Mouse (Mus musculus): ENCODE results near the gene Heg1. TPM values are rescaled to one million over a fixed set of nuclear protein-coding genes. Genes with fewer than 3 reads are reported as not detected.

Gene Heg1
- total and polyA plus RNA-seq, 3 experiments: 40.8 to 77.1 (median 67.2) TPM

GRCm38 (mm10) chr16:33675848-33676184 is 8.4 kb upstream of the Heg1 start:
- no peaks in the 10 kb centered on the region for H3K36me3 ChIP-seq (replicated peaks in 1 of 2; ENCODE audit: control insufficient read depth in 1 of 2, insufficient read depth in 1 of 2, low read length in 1 of 2)
- in situ Hi-C loops (cut with MboI; ENCODE audit: low pct_ligation_motif_present, low pct_unique_long_range_greater_than_20kb, low sequenced_read_pairs): no loop called here
- H3K4me3 ChIP-seq (replicated peaks in 1 of 3; ENCODE audit: low read depth in 2 of 3, low read length in 2 of 3, poor library complexity in 1 of 3): no peak overlapping the region
- no peak overlapping the region for H3K9ac ChIP-seq (ENCODE audit: insufficient read depth, low read depth)
- dilution Hi-C loops (cut with MboI; ENCODE audit: extremely low pct_ligation_motif_present, extremely low pct_unique_long_range_greater_than_20kb, low sequenced_read_pairs): no loop called here
- peaks cover 10% of the 10 kb centered on the region for H3K9me3 ChIP-seq (replicated peaks; ENCODE audit: low read length)
- H3K4me2 ChIP-seq (ENCODE audit: insufficient read depth, low read depth, poor library complexity, severe bottlenecking): no peak overlapping the region
- H3K4me1 ChIP-seq (ENCODE audit: control insufficient read depth in 1 of 2, insufficient read depth in 2 of 2): peaks cover 21 to 35% of the 10 kb centered on the region in 2 experiments
- TF ChIP-seq SMC3 (IDR thresholded peaks at IDR 0.05; ENCODE audit: low read depth, low read length): no peak
- H3K27me3 ChIP-seq (replicated peaks): no peaks in the 10 kb centered on the region
- DNase-seq (ENCODE audit: extremely low read depth): no peak
- H3K79me2 ChIP-seq (replicated peaks; ENCODE audit: control insufficient read depth, extremely low read depth, insufficient read depth, poor library complexity, severe bottlenecking): no peaks in the 10 kb centered on the region
- no peak overlapping the region for H3K27ac ChIP-seq (ENCODE audit: insufficient read depth, low read depth)

GRCm38 (mm10) chr16:33676347-33677312 is 7.5 kb upstream of the Heg1 start:
- no peak overlapping the region for H3K9ac ChIP-seq (ENCODE audit: insufficient read depth, low read depth)
- DNase-seq (ENCODE audit: extremely low read depth): no peak

DNA sequence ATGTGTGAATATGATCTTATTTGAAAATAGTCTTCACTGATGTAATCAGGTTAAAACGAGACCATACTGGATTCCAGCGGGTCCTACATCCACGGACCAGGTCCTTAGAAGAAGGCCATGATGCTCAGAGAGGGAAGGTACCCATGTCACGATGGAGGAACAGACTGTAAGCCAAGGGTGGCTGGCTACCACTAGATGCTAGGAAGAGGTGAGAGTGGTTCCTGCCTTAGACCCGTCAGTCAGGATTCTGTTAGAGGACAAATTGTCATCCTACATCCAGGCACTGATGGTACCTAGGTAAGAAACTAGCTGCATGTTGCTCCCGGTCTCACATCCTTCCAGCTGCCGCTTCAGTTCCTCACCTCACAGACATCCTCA is 6.9 kb upstream of the Heg1 start:
- H3K27me3 ChIP-seq (replicated peaks): no peaks in the 10 kb centered on the region
- dilution Hi-C loops (cut with MboI; ENCODE audit: extremely low pct_ligation_motif_present, extremely low pct_unique_long_range_greater_than_20kb, low sequenced_read_pairs): no loop called here
- H3K36me3 ChIP-seq (replicated peaks in 1 of 2; ENCODE audit: control insufficient read depth in 1 of 2, insufficient read depth in 1 of 2, low read length in 1 of 2): no peaks in the 10 kb centered on the region
- in situ Hi-C loops (cut with MboI; ENCODE audit: low pct_ligation_motif_present, low pct_unique_long_range_greater_than_20kb, low sequenced_read_pairs): no loop called here
- no peak overlapping the region for H3K9ac ChIP-seq (ENCODE audit: insufficient read depth, low read depth)
- DNase-seq (ENCODE audit: extremely low read depth): no peak
- no peak overlapping the region for H3K27ac ChIP-seq (ENCODE audit: insufficient read depth, low read depth)
- H3K4me1 ChIP-seq (ENCODE audit: control insufficient read depth in 1 of 2, insufficient read depth in 2 of 2): peaks cover 25 to 49% of the 10 kb centered on the region in 2 experiments
- no peaks in the 10 kb centered on the region for H3K79me2 ChIP-seq (replicated peaks; ENCODE audit: control insufficient read depth, extremely low read depth, insufficient read depth, poor library complexity, severe bottlenecking)
- no peak overlapping the region for H3K4me2 ChIP-seq (ENCODE audit: insufficient read depth, low read depth, poor library complexity, severe bottlenecking)
- peaks cover 10% of the 10 kb centered on the region for H3K9me3 ChIP-seq (replicated peaks; ENCODE audit: low read length)
- TF ChIP-seq USF1 (IDR thresholded peaks at IDR 0.05; ENCODE audit: low read depth, low read length) (no peak), POLR2A (IDR thresholded peaks at IDR 0.05; ENCODE audit: low read depth, low read length) (no peak), IRF4 (IDR thresholded peaks at IDR 0.05; ENCODE audit: low read depth, low read length) (no peak), POLR2AphosphoS2 (IDR thresholded peaks at IDR 0.05; ENCODE audit: low read depth, low read length) (no peak), MXI1 (IDR thresholded peaks at IDR 0.05; ENCODE audit: low read depth, low read length) (no peak), MYC (IDR thresholded peaks at IDR 0.05; ENCODE audit: low read depth, low read length) (no peak), SMC3 (IDR thresholded peaks at IDR 0.05; ENCODE audit: low read depth, low read length) (no peak)
- H3K4me3 ChIP-seq (replicated peaks in 1 of 3; ENCODE audit: low read depth in 2 of 3, low read length in 2 of 3, poor library complexity in 1 of 3): no peak overlapping the region

More at GRCm38 (mm10) chr16:33676347-33677312, 7.5 kb upstream of the Heg1 start:
- H3K4me3 ChIP-seq (replicated peaks in 1 of 3; ENCODE audit: low read depth in 2 of 3, low read length in 2 of 3, poor library complexity in 1 of 3): no peak overlapping the region
- in situ Hi-C loops (cut with MboI; ENCODE audit: low pct_ligation_motif_present, low pct_unique_long_range_greater_than_20kb, low sequenced_read_pairs) (no loop called here), dilution Hi-C loops (cut with MboI; ENCODE audit: extremely low pct_ligation_motif_present, extremely low pct_unique_long_range_greater_than_20kb, low sequenced_read_pairs) (no loop called here)
- H3K27ac ChIP-seq (ENCODE audit: insufficient read depth, low read depth): no peak overlapping the region
- TF ChIP-seq POLR2A (IDR thresholded peaks at IDR 0.05; ENCODE audit: low read depth, low read length) (no peak), KAT2A (IDR thresholded peaks at IDR 0.05; ENCODE audit: insufficient replicate concordance, low read length) (no peak), TCF12 (IDR thresholded peaks at IDR 0.05; ENCODE audit: low read depth, low read length) (no peak), MXI1 (IDR thresholded peaks at IDR 0.05; ENCODE audit: low read depth, low read length) (no peak), MAZ (IDR thresholded peaks at IDR 0.05; ENCODE audit: low read depth, low read length) (no peak), CHD1 (IDR thresholded peaks at IDR 0.05; ENCODE audit: low read depth, low read length) (no peak), NRF1 (IDR thresholded peaks at IDR 0.05; ENCODE audit: low read depth, low read length) (no peak), EP300 (IDR thresholded peaks at IDR 0.05; ENCODE audit: low read length) (no peak), PAX5 (IDR thresholded peaks at IDR 0.05; ENCODE audit: low read length) (no peak), ZC3H11A (IDR thresholded peaks at IDR 0.05; ENCODE audit: low read depth, low read length) (no peak), ZKSCAN1 (IDR thresholded peaks at IDR 0.05; ENCODE audit: borderline replicate concordance, low read depth, low read length) (no peak), MEF2A (IDR thresholded peaks at IDR 0.05; ENCODE audit: borderline replicate concordance, low read depth, low read length) (no peak), USF1 (IDR thresholded peaks at IDR 0.05; ENCODE audit: low read depth, low read length) (no peak), USF2 (conservative IDR thresholded peaks at IDR 0.05; ENCODE audit: low read depth, low read length) (no peak), RAD21 (IDR thresholded peaks at IDR 0.05; ENCODE audit: low read depth, low read length) (no peak), NELFE (IDR thresholded peaks at IDR 0.05; ENCODE audit: low read depth, low read length) (no peak), ZNF384 (IDR thresholded peaks at IDR 0.05; ENCODE audit: low read depth, low read length) (no peak), MAFK (IDR thresholded peaks at IDR 0.05; ENCODE audit: insufficient replicate concordance, low read length) (no peak)
- peaks cover 22 to 43% of the 10 kb centered on the region in 2 experiments for H3K4me1 ChIP-seq (ENCODE audit: control insufficient read depth in 1 of 2, insufficient read depth in 2 of 2)
- H3K9me3 ChIP-seq (replicated peaks; ENCODE audit: low read length): peaks cover 10% of the 10 kb centered on the region
- H3K4me2 ChIP-seq (ENCODE audit: insufficient read depth, low read depth, poor library complexity, severe bottlenecking): no peak overlapping the region
- H3K27me3 ChIP-seq (replicated peaks): no peaks in the 10 kb centered on the region
- H3K79me2 ChIP-seq (replicated peaks; ENCODE audit: control insufficient read depth, extremely low read depth, insufficient read depth, poor library complexity, severe bottlenecking): no peaks in the 10 kb centered on the region
- no peaks in the 10 kb centered on the region for H3K36me3 ChIP-seq (replicated peaks in 1 of 2; ENCODE audit: control insufficient read depth in 1 of 2, insufficient read depth in 1 of 2, low read length in 1 of 2)

Measured in CH12.LX (cell line).